Mouse (Mus musculus) heart, adult 11 months (tissue): ENCODE results near the gene Vmn1r55.
A peak's percentile ranks its signal among the peaks of the same experiment; 100 is the strongest.
"Not testable (repeated sequence)": the region's sequence is repeated elsewhere in the genome, so short reads cannot be mapped to it uniquely, and the experiment has no call there.

Experiments used
- DNase-seq: peaks from one replicate; pipeline ENCODE4 v3.0.0; 2022

The Vmn1r55 gene

GRCm38 (mm10) chr7:5149570-5149969 is at the start of gene Vmn1r55:
Gene Vmn1r55, minus strand, starts transcription at chr7:5149670.
- not testable (repeated sequence) for DNase-seq

- DNase-seq, result not testable (repeated sequence)
Measured at GRCm38 (mm10) chr7:5196647-5197046, 47.2 kb upstream of the Vmn1r55 start, which contains the start of gene Vmn1r56. Gene Vmn1r56, minus strand, starts transcription at chr7:5196747.

- DNase-seq, result peak; percentile 97
Measured at GRCm38 (mm10) chr7:5125549-5126406, 23.7 kb downstream of the Vmn1r55 start, which contains the start of gene Rasl2-9. Gene Rasl2-9, minus strand, starts transcription at chr7:5125950.

- peak; percentile 88 for DNase-seq
Measured at GRCm38 (mm10) chr7:5125078-5125477, 24.4 kb downstream of the Vmn1r55 start.

- DNase-seq, result no peak
Measured at GRCm38 (mm10) chr7:5116850-5117249, 32.6 kb downstream of the Vmn1r55 start, which contains the start of gene Rfpl4. Gene Rfpl4, minus strand, starts transcription at chr7:5116950.

- DNase-seq, result peak; percentile 86
Measured at GRCm38 (mm10) chr7:5112701-5113100, 36.8 kb downstream of the Vmn1r55 start.

- DNase-seq, result peak; percentile 18
Measured at GRCm38 (mm10) chr7:5109301-5109700, 40.2 kb downstream of the Vmn1r55 start.

GRCm38 (mm10) chr7:5108272-5108671 is 41.2 kb downstream of the Vmn1r55 start:
- DNase-seq, result peak; percentile 87

- peak; percentile 80 for DNase-seq
Measured at GRCm38 (mm10) chr7:5102564-5102963, 46.9 kb downstream of the Vmn1r55 start.

GRCm38 (mm10) chr7:5101066-5101663 is 48.3 kb downstream of the Vmn1r55 start:
- peak; percentile 97 for DNase-seq

GRCm38 (mm10) chr7:5099796-5100195 is 49.7 kb downstream of the Vmn1r55 start:
- DNase-seq, result no peak

GRCm38 (mm10) chr7:5098769-5099168 is 50.7 kb downstream of the Vmn1r55 start:
- peak; percentile 92 for DNase-seq

GRCm38 (mm10) chr7:5092831-5093510 is 56.5 kb downstream of the Vmn1r55 start:
- DNase-seq, result peak; percentile 94

- peak; percentile 92 for DNase-seq
Measured at GRCm38 (mm10) chr7:5092381-5092780, 57.1 kb downstream of the Vmn1r55 start.

GRCm38 (mm10) chr7:5091008-5091728 is 58.3 kb downstream of the Vmn1r55 start:
- peak; percentile 85 for DNase-seq

- peak; percentile 86 for DNase-seq
Measured at GRCm38 (mm10) chr7:5089853-5090252, 59.6 kb downstream of the Vmn1r55 start.

- peak; percentile 76 for DNase-seq
Measured at GRCm38 (mm10) chr7:5087886-5088285, 61.6 kb downstream of the Vmn1r55 start.

- DNase-seq, result peak; percentile 89
Measured at GRCm38 (mm10) chr7:5086921-5087440, 62.5 kb downstream of the Vmn1r55 start.

GRCm38 (mm10) chr7:5085512-5085911 is 64.0 kb downstream of the Vmn1r55 start:
- peak; percentile 79 for DNase-seq

- DNase-seq, result peak; percentile 92
Measured at GRCm38 (mm10) chr7:5083325-5084105, 66.0 kb downstream of the Vmn1r55 start.

- no peak for DNase-seq
Measured at GRCm38 (mm10) chr7:5081939-5082338, 67.5 kb downstream of the Vmn1r55 start.
